Mouse (Mus musculus): ENCODE data around the gene Crip1. TPM values are rescaled to one million over a fixed set of nuclear protein-coding genes. Genes with fewer than 3 reads are reported as not detected.

Crip1 gene
- total RNA-seq, 2 experiments from 2014 or later = 9.2 to 19.5 TPM

- DNase-seq (ENCODE audit: low spot score in 2 of 2) = no peak
Observed at GRCm38 (mm10) chr12:113144886-113145285, 1.2 kb upstream of the Crip1 start.

- DNase-seq (ENCODE audit: low spot score in 2 of 2) = no peak
Observed at GRCm38 (mm10) chr12:113145591-113145990, 525 bp upstream of the Crip1 start.

- peak in 1 of 2 experiments; percentile 47 for DNase-seq (ENCODE audit: low spot score in 2 of 2)
Observed at GRCm38 (mm10) chr12:113147481-113147880, 1.4 kb downstream of the Crip1 start.

- no peak for DNase-seq (ENCODE audit: low spot score in 2 of 2)
Observed at GRCm38 (mm10) chr12:113148381-113149035, 2.4 kb downstream of the Crip1 start.

- DNase-seq (ENCODE audit: low spot score in 2 of 2) = no peak
Observed at GRCm38 (mm10) chr12:113149341-113149740, 3.2 kb downstream of the Crip1 start.

GRCm38 (mm10) chr12:113149896-113150295 lies 3.8 kb downstream of the Crip1 start:
- DNase-seq (ENCODE audit: low spot score in 2 of 2) = no peak

GRCm38 (mm10) chr12:113150591-113150990 lies 4.5 kb downstream of the Crip1 start:
- no peak for DNase-seq (ENCODE audit: low spot score in 2 of 2)

- no peak for DNase-seq (ENCODE audit: low spot score in 2 of 2)
Observed at GRCm38 (mm10) chr12:113151046-113151445, 4.9 kb downstream of the Crip1 start.

- no peak for DNase-seq (ENCODE audit: low spot score in 2 of 2)
Observed at GRCm38 (mm10) chr12:113151661-113152271, 5.7 kb downstream of the Crip1 start.

GRCm38 (mm10) chr12:113152272-113152661 lies 6.2 kb downstream of the Crip1 start:
- DNase-seq (ENCODE audit: low spot score in 2 of 2) = no peak

GRCm38 (mm10) chr12:113152991-113153525 lies 6.9 kb downstream of the Crip1 start:
- no peak for DNase-seq (ENCODE audit: low spot score in 2 of 2)

GRCm38 (mm10) chr12:113153971-113154370 lies 7.9 kb downstream of the Crip1 start:
- DNase-seq (ENCODE audit: low spot score in 2 of 2) = no peak

GRCm38 (mm10) chr12:113154747-113155075 lies 8.6 kb downstream of the Crip1 start:
- DNase-seq (ENCODE audit: low spot score in 2 of 2) = no peak

GRCm38 (mm10) chr12:113155076-113155771 lies 9.1 kb downstream of the Crip1 start:
- DNase-seq (ENCODE audit: low spot score in 2 of 2) = no peak

GRCm38 (mm10) chr12:113155887-113156539 lies 9.9 kb downstream of the Crip1 start, which contains the start of gene Tedc1:
Gene Tedc1, plus strand, starts transcription at chr12:113156421.
- peak; percentile 99 for DNase-seq (ENCODE audit: low spot score in 2 of 2)

- DNase-seq (ENCODE audit: low spot score in 2 of 2) = no peak
Observed at GRCm38 (mm10) chr12:113156540-113156929, 10.4 kb downstream of the Crip1 start.

- DNase-seq (ENCODE audit: low spot score in 2 of 2) = no peak
Observed at GRCm38 (mm10) chr12:113157002-113157401, 10.9 kb downstream of the Crip1 start.

GRCm38 (mm10) chr12:113157521-113157920 lies 11.4 kb downstream of the Crip1 start:
- no peak for DNase-seq (ENCODE audit: low spot score in 2 of 2)

- no peak for DNase-seq (ENCODE audit: low spot score in 2 of 2)
Observed at GRCm38 (mm10) chr12:113157971-113158370, 11.9 kb downstream of the Crip1 start.

- DNase-seq (ENCODE audit: low spot score in 2 of 2) = peak in 1 of 2 experiments; percentile 75
Observed at GRCm38 (mm10) chr12:113163561-113164006, 17.5 kb downstream of the Crip1 start.

- DNase-seq (ENCODE audit: low spot score in 2 of 2) = no peak
Observed at GRCm38 (mm10) chr12:113168031-113168536, 22.0 kb downstream of the Crip1 start.

Data from layer of hippocampus, postnatal 14 days (tissue).